Mouse (Mus musculus) B cell, adult 2 months (primary cell): Measurements from ENCODE around the gene Gdpgp1.

Experiments used
- DNase-seq, 2 experiments: peaks; one replicate each; pipeline ENCODE4 v3.0.0; 2022

The Gdpgp1 gene

DNA sequence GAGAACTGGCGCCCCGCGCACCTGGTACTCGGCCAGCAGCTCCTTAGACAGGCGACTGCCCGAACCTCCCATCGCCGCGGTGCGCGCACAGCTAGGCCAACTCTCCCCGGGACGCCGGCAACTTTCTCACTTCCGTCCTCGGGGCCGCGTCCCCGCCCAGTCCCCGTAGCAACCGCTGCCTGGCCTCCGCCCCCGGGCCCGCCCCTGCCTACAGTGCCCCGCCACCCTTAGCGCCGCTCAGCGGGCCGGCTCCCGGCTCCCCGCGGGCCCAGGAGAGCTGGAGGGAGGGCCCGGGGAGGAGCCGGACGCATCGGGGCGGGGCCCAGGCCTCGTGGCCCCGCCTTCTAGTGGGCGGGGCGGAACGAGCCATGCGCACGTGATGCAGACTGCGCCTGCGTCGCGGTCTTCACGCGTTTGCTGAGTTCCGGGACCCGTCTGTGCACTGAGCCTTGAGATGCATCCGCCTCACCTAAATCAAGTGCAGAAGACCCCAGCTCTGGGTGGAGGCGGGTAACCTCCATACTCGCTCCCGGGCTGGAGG, at the start of gene Gdpgp1, which contains the start of gene Cib1:
Gene Gdpgp1, plus strand, starts transcription at position 377 of the 541 bp plus-strand sequence.
Gene Cib1, minus strand, starts transcription at position 325 of the 541 bp plus-strand sequence.
- peak; percentile 98 to 99 for DNase-seq

DNA sequence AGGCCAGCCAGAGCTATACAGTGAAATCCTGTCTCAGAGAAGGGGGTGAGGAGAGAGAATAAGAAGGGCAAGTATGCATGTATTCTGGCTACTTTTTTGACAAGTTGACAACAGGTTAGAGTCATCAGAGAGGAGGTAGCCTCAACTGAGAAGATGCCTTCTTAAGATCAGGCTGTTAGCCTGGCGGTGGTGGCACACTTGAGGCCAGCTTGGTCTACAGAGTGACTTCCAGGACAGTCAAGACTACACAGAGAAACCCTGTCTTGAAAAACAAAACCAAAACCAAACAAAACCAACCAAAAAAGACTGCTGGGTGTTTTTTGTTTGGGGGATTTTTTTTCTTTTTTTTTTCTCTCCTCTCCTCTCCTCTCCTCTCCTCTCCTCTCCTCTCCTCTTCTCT, 49.2 kb upstream of the Gdpgp1 start:
- no peak for DNase-seq

DNA sequence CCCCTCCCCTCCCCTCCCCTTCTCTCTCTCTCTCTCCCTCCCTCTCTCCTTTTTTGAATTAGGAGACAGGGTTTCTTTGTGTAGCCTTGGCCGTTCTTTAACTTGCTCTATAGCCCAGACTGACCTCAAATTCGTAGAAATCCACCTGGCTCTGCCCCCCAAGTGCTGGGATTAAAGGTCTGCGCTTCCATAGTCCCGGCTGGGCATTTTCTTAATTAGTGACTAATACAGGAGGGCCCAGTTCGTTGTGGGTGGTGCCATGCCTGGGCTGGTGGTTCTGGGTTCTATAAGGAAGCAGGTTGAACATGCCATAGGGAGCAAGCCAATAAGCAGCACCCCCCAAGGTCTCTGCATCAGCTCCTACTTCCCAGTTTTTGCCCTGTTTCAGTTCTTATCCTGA, 48.7 kb upstream of the Gdpgp1 start:
- DNase-seq: no peak

- no peak for DNase-seq
These were observed 48.1 kb upstream of the Gdpgp1 start for GRCm38 (mm10) chr7:80184551-80184950.

DNA sequence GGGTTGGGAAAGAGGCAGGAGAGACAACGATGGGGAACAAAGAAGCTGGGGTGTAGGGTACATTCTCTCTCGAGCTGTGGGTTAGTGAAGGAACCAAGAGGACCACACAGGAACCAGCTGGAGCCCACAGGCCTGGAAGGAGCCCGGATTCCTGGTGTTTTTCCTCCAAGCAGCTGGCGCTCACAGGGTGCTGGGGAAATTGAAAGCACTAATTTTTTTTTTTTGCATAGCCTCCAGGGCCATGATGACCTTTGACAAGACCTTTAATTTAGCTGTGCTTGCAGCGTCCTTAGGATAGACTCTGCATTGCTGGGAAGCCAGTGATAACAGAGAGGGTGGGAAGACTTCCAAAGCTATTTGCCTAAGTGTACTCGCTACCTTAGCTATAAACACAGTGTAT, 47.7 kb upstream of the Gdpgp1 start:
- DNase-seq: no peak

- no peak for DNase-seq
These were observed 46.6 kb upstream of the Gdpgp1 start for GRCm38 (mm10) chr7:80186021-80186420.

GRCm38 (mm10) chr7:80186531-80187296, 46.0 kb upstream of the Gdpgp1 start, which contains the start of gene Sema4b:
Gene Sema4b (plus strand): TSS chr7:80186841.
- DNase-seq: peak; percentile 85 to 87

- DNase-seq: no peak
These were observed 45.2 kb upstream of the Gdpgp1 start for GRCm38 (mm10) chr7:80187501-80187900.

GRCm38 (mm10) chr7:80188579-80189125, 44.0 kb upstream of the Gdpgp1 start:
- no peak for DNase-seq

DNA sequence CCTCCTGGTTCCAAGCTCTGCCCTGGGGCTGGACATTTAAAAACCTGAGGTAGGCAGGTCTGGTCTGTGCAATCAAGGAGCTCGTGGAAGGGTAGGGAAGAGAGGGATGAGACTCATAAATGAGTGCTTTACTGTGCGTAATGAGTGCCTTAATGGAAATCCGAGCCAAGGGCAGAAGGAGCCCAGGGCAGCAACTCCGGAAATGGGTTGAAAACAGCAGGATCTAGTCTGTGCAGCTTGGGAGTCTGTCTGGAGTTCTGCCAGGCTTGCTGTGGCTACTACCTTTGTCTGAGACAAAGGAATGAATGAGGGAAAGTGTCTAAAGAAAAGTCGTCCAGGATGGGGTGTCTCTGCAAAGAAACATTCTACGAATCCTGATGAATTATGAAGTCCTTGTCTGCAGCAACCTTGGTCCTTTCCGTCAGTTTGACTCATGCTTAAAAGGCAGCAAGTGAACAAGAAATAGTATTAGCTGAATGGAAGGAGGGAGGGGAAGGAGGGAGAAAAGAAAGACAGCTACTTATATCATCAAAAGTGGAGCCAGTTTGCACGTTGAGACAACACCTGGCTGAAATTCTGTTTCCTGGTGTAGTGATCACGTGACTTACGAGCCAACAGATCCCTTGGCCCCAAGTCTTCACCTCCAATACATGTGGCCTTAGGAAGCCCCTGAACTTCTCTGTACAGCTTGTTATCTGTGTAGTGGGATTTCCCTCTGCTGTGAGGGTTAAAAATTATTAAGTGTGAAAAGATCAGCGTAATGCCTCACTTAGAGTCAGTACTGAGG, 43.3 kb upstream of the Gdpgp1 start:
- DNase-seq: no peak

- DNase-seq: peak; percentile 61 to 62
These were observed 41.2 kb upstream of the Gdpgp1 start for GRCm38 (mm10) chr7:80191455-80191854.

DNA sequence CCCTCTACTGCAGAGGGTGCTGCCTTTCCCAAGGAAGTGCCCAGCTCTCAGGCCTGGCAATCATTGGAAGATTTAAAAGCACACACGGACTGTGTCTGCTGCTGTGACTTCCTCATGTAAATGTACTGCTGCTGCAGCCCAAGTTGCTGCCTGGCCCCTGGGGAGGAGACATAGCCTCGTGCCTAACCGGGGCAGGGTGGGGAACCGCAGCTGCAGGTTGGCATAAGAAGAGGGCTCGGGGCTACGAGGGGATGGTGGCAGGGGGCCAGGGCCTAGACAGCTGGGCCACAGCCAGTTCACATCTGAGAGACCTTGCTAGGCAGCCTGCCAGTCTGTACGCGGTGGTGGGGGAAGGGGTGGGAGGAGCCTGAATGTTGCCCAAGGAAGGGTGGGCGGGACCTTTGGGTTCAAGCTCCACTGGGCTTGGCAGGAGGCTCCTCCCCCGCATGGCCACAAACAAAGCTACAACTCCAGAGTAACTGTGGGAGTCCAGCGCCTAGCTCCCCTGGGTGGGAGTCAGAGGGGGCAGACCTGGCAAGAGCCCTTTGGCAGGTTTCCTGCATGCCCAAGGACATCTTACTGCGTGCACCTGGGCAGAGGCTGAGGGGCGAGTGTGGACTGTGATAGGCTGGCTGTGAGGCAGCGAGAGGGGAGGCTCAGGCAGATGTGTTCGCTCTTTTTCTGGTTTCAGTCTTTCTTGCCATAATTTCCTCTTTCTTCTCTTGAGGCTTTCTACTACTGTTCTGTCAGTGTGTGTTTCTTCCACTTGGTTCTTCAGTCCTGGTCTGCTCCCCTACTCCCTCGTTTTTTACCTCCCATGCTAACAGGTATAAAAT, 40.2 kb upstream of the Gdpgp1 start:
- peak; percentile 88 to 90 for DNase-seq

DNA sequence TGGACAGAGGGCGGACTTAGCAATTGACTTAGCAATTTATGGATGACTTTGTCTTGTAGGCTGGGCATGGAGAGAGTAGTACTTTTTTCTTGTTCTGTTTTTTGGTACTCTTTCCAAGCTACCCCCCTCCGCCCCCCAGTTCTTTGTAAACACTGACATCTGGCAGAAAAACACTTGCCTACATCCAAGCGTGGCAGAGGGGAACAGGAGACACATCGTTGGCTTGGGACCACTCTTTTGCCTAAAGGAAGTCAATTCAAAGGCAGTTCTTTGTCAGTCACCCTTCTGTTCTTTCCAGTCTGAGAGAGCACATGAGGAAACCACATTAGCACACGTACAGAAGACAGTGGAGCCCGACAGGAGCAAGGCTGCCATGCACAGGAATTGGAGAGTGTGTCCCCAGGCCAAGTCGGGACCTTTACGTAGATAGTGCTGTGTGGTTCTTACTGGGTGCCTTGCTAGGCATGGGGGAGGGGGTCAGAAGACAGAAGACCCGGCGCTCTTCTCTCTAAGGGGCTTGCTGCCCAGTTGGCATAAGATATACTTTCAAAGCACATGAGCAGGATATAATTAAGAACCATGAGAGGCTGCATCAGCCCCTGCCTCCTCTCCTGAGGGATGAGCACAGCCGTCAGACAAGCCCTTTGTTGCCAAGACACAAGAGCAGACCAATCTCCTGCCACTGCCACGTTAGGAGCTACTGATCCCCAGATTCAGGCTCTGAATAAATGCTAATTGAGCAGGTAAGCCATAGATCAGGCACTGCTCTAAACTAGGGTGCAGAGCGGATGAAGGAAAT, 38.5 kb upstream of the Gdpgp1 start:
- no peak for DNase-seq

GRCm38 (mm10) chr7:80195146-80195545, 37.5 kb upstream of the Gdpgp1 start:
- DNase-seq: no peak

- DNase-seq: no peak
These were observed 36.9 kb upstream of the Gdpgp1 start for GRCm38 (mm10) chr7:80195576-80196263.

GRCm38 (mm10) chr7:80197371-80197770, 35.3 kb upstream of the Gdpgp1 start:
- peak; percentile 76 to 80 for DNase-seq

DNA sequence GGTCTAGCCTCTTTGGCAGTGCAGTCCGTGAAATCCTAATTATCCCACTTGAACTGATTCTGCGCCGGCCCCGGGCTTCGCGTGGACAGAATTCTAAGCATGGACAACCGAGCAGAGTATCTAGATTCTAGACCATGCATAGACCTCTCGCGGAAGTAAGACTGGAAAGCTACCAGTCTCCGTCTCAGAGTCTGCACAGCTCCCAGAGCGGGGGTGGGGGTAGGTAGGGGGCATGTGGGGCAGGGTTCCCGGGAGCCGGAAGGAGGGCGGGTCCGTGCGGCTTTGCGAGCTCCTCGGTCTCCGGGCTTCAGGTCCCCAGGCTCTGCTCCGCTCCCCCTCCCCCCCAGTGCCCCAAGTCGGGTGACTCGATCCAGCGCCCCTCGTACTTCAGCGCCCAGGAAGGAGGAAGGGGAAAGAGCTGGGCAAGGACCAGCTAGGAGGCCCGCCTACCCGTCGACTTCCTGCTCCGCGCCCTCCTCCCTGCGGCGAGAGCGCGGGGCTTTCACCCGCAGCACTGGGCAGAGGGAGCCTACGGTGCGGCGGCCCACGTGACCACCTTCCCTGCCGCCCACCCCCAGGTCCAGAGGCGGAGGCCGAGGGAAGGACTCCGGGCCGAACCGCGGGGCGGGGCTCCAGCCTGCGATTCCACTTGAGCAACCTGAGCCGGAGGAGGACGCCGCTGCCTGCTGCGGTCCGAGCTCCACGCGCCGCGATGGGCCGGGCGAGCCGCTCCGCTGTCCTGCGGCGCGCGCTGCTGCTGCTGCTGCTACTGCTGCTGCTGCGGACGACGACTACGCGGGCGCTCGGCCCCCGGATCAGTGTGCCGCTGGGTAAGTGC, 34.5 kb upstream of the Gdpgp1 start:
- DNase-seq: peak; percentile 71 to 74

DNA sequence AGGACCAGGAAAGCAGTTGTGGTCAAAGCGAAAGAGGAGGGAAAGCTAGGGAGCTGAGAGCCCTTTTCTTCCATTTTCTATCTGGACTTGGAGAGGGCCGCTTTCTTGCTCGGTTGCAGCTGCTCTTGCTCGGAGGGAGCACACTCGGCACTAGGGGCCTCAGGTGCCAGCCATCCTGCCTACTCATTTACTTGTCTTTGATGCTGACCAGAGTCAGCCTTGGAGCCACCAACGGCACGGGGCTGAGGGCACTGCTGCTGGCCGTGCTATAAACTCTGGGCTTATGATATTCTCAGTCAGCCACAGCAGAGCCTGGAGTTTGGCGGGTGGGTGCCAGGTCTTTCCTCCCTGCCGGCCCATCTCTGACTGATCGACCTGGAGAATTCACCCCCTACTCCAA, 33.8 kb upstream of the Gdpgp1 start:
- peak in 1 of 2 experiments; percentile 42 for DNase-seq

DNA sequence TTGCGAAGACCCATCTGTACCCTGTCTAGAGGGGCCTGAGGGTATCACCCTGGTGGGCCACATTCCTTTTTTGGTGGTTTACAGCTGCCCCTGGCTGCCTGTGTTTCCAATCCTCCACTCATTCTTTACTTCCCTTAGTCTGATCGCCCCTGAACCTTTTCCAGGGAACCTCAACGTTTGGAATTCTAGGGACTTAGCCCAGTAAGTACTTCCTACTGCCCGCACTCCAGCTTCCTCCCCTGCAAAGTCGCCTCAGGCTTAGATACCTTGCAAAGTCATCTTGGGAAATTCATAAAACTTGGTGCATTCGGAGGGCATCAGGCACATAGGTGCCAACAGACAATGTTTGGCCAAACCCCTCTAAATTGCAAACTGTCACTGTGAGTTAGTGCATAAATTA, 33.4 kb upstream of the Gdpgp1 start:
- no peak for DNase-seq
